Mouse (Mus musculus) ES-E14 (cell line): ENCODE results near the gene Olfr1293-ps. TPM values are rescaled to one million over a fixed set of nuclear protein-coding genes. Genes with fewer than 3 reads are reported as not detected.

Experiments used
- DNase-seq: peaks from one replicate; pipeline ENCODE4 v3.0.0-alpha.2; 2013; ENCODE audit warnings: low read depth, low spot score
- H3K27ac ChIP-seq: 2 replicates; pipeline ENCODE4 v1.5.1; 2012; ENCODE audit warnings: low read depth, mild to moderate bottlenecking, low read length, moderate library complexity, mixed read lengths; ENCODE audit not compliant: poor library complexity, insufficient read depth, severe bottlenecking
- H3K36me3 ChIP-seq: 2 replicates; pipeline ENCODE4 v1.6.1; 2012; ENCODE audit warnings: mild to moderate bottlenecking, low read length, moderate library complexity, mixed read lengths; ENCODE audit not compliant: control insufficient read depth, poor library complexity, insufficient read depth, severe bottlenecking
- H3K4me1 ChIP-seq, 2 experiments: fragments of 150-350 bp in 1 of 2; sonication (generic) in 1 of 2; 2 replicates each; pipeline ENCODE4 v1.6.1; 2012; ENCODE audit warnings: low read length in 2 of 2, mild to moderate bottlenecking in 1 of 2, mixed read lengths in 1 of 2; ENCODE audit not compliant: control insufficient read depth in 2 of 2, insufficient read depth in 2 of 2, poor library complexity in 1 of 2
- H3K4me3 ChIP-seq, 2 experiments: fragments of 150-350 bp in 1 of 2; sonication (generic) in 1 of 2; 2 replicates each; pipeline ENCODE4 v1.5.1; 2012; ENCODE audit warnings: low read length in 2 of 2, low read depth in 1 of 2, mild to moderate bottlenecking in 1 of 2, mixed read lengths in 1 of 2; ENCODE audit not compliant: insufficient read depth in 1 of 2, poor library complexity in 1 of 2, severe bottlenecking in 1 of 2
- H3K9ac ChIP-seq: 2 replicates; pipeline ENCODE4 v1.6.1; 2012; ENCODE audit warnings: low read depth, mild to moderate bottlenecking, low read length, mixed read lengths; ENCODE audit not compliant: poor library complexity, insufficient read depth, severe bottlenecking
- H3K9me3 ChIP-seq: fragments of 150-350 bp; sonication (generic); 2 replicates; pipeline ENCODE4 v1.6.1; 2012; ENCODE audit warnings: low read depth, mild to moderate bottlenecking, low read length; ENCODE audit not compliant: control insufficient read depth, insufficient read depth
- CHD2 ChIP-seq: IDR thresholded peaks from 2 replicates; pipeline ENCODE4 v1.6.1; 2014; ENCODE audit warnings: mild to moderate bottlenecking, low read depth, low read length, inconsistent platforms
- HCFC1 ChIP-seq: IDR thresholded peaks from 2 replicates; pipeline ENCODE4 v1.6.1; 2012; ENCODE audit warnings: low read length, inconsistent platforms, borderline replicate concordance; ENCODE audit not compliant: insufficient read depth
- MAFK ChIP-seq: IDR thresholded peaks from 2 replicates; pipeline ENCODE4 v1.6.1; 2014; ENCODE audit warnings: mild to moderate bottlenecking, low read depth, low read length, inconsistent platforms; ENCODE audit not compliant: insufficient read depth
- ZC3H11A ChIP-seq: IDR thresholded peaks from 2 replicates; pipeline ENCODE4 v1.6.1; 2012; ENCODE audit warnings: low read depth, mild to moderate bottlenecking, inconsistent platforms, low read length, borderline replicate concordance
- ZNF384 ChIP-seq: IDR thresholded peaks from 2 replicates; pipeline ENCODE4 v1.6.1; 2012; ENCODE audit warnings: low read depth, low read length, inconsistent platforms
- in situ Hi-C, 2 experiments: fragments of 600-800 bp; cut with MboI; formaldehyde crosslinking; loops; one replicate each; pipeline ENCODE4 v1.15.1; 2025; ENCODE audit warnings: low sequenced_read_pairs in 2 of 2, inconsistent platforms in 1 of 2; ENCODE audit not compliant: unreplicated experiment in 2 of 2
- total RNA-seq: library from RNA; depleted of rRNA; stranded (reverse); fragments of 300-350 nt; gene quantifications from 2 replicates; pipeline ENCODE4 v1.2.3, GENCODE M21; 2012; rRNA removed

Olfr1293-ps gene
- total RNA-seq, 1 experiment, result not detected

- in situ Hi-C loops, result no loop called here
- Histone ChIP-seq H3K27ac (no peak within 1 kb of the TSS), H3K36me3 (no peaks in the 10 kb centered on the region), H3K4me3 (no peak within 1 kb of the TSS), H3K4me1 (no peaks in the 10 kb centered on the region), H3K9ac (no peak within 1 kb of the TSS), H3K9me3 (no peaks in the 10 kb centered on the region)
- DNase-seq, result no peak
- TF ChIP-seq MAFK, result no peak
- no peak for TF ChIP-seq ZNF384
- no peak for TF ChIP-seq CHD2
- no peak for TF ChIP-seq HCFC1
- no peak for TF ChIP-seq ZC3H11A
Measured at GRCm38 (mm10) chr2:111540191-111540590, 15.2 kb downstream of the Olfr1293-ps start, which contains the start of gene Olfr1294. Gene Olfr1294 (minus strand): TSS chr2:111540291.

DNA sequence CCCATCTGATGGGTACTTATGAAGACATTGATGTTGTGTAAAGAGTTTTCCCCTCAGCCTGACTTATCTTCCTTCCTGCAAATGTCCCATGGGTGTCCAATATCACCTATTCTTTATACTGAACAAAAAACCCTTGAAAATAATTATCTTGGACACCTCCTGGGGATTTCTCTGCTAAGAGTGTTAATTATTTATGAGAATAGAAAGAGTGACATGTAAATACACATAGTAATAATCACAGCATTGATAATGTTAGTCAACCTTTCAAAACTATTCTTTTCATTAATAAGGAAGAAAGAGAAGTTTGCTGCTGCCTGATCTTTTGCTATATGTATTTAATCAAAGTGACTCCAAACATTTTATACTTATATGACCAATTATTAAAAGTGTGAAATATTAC lies 44.6 kb downstream of the Olfr1293-ps start, which contains the start of gene Olfr1295:
Gene Olfr1295 (minus strand): TSS at position 101 of the 400 bp plus-strand sequence.
- H3K27ac ChIP-seq, result no peak within 1 kb of the TSS
- no peaks in the 10 kb centered on the region for H3K36me3 ChIP-seq
- TF ChIP-seq CHD2, result no peak
- TF ChIP-seq HCFC1, result no peak
- TF ChIP-seq ZNF384, result no peak
- TF ChIP-seq ZC3H11A, result no peak
- no peak for TF ChIP-seq MAFK
- in situ Hi-C loops, result no loop called here
- no peak for DNase-seq
- no peak within 1 kb of the TSS for H3K9ac ChIP-seq
- no peak within 1 kb of the TSS for H3K4me3 ChIP-seq
- H3K4me1 ChIP-seq, result no peaks in the 10 kb centered on the region
- H3K9me3 ChIP-seq, result no peaks in the 10 kb centered on the region

Other genes starting within 250 kb of the Olfr1293-ps start
- not detected in 2 replicates for gene Olfr1278, start 235.1 kb upstream of the Olfr1293-ps start, total RNA-seq
- gene Olfr1279, start 224.6 kb upstream of the Olfr1293-ps start, total RNA-seq, result not detected in 2 replicates
- not detected in 2 replicates for gene Olfr1280, start 211.2 kb upstream of the Olfr1293-ps start, total RNA-seq
- gene Olfr1281, start 198.7 kb upstream of the Olfr1293-ps start, total RNA-seq, result not detected in 2 replicates
- gene Olfr1282, start 189.1 kb upstream of the Olfr1293-ps start, total RNA-seq, result not detected in 2 replicates
- not detected in 2 replicates for gene Olfr1283, start 158.4 kb upstream of the Olfr1293-ps start, total RNA-seq
- not detected in 2 replicates for gene Olfr1284, start 149.7 kb upstream of the Olfr1293-ps start, total RNA-seq
- not detected in 2 replicates for gene Olfr1286, start 102.1 kb upstream of the Olfr1293-ps start, total RNA-seq
- not detected in 2 replicates for gene Olfr1287, start 76.1 kb upstream of the Olfr1293-ps start, total RNA-seq
- not detected in 2 replicates for gene Olfr1288, start 51.1 kb upstream of the Olfr1293-ps start, total RNA-seq
- gene Olfr1289, start 44.4 kb upstream of the Olfr1293-ps start, total RNA-seq, result not detected in 2 replicates
- 0.13 TPM in 1 of 2 replicates, not detected in the other for gene Olfr1290, start 31.4 kb upstream of the Olfr1293-ps start, total RNA-seq
- gene Olfr1291-ps1, start 28.0 kb upstream of the Olfr1293-ps start, total RNA-seq, result not detected in 2 replicates
- not detected in 2 replicates for gene Olfr1294, start 15.1 kb downstream of the Olfr1293-ps start, total RNA-seq
- gene Olfr1295, start 44.5 kb downstream of the Olfr1293-ps start, total RNA-seq, result not detected in 2 replicates
- not detected in 2 replicates for gene Olfr1297, start 101.3 kb downstream of the Olfr1293-ps start, total RNA-seq
- gene Olfr1298, start 124.0 kb downstream of the Olfr1293-ps start, total RNA-seq, result not detected in 2 replicates
- gene Olfr1299, start 136.2 kb downstream of the Olfr1293-ps start, total RNA-seq, result not detected in 2 replicates
- gene Olfr1301, start 225.8 kb downstream of the Olfr1293-ps start, total RNA-seq, result not detected in 2 replicates